Comparison of ENCODE assay signal across 8 mouse cellular contexts in the genomic region with DNA sequence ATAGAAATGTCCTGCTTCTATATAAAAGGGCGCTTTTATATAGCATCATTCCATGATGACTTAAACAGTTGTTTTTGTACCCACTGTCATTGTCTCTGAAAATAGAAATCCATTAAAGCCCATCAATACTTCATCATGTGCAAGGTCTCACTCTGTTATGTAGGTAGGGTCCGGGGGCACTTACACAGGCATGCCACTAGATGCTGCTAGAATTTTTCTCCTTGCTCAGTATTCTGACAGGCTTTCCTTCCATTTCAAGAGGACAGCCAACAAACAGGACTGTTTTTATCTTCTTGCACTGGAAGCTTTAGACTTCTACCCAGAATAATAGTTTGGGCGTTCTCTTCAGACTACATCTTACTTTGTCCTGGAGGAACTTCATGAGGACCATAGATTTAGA.
DNase-seq lines count a peak whose midpoint lies in the region; ATAC-seq and TF ChIP-seq lines count a peak whose summit lies in the region.

No protein-coding gene starts in this region.

- no peaks in the 10 kb centered on the region; the same call in 1 of the 2 replicates for H3K27me3 ChIP-seq in kidney, adult 2 months (replicated peaks; ENCODE audit: control insufficient read depth, insufficient read depth, low read length)
- no peaks in the 10 kb centered on the region for H3K27me3 ChIP-seq in forebrain, embryonic 16.5 days (replicated peaks; ENCODE audit: control insufficient read depth, insufficient read depth, low read length)
- H3K27me3 ChIP-seq in midbrain, embryonic 13.5 days: no peaks in the 10 kb centered on the region
- H3K27me3 ChIP-seq in heart, embryonic 11.5 days (ENCODE audit: control insufficient read depth, insufficient read depth, low read length): no peaks in the 10 kb centered on the region

- peak; percentile 2 for DNase-seq in kidney, adult 9 months
- DNase-seq in kidney, adult 2 months: no peak
- peak; percentile 4 for DNase-seq in R1 (ENCODE audit: low read depth, low spot score)
- no peak for DNase-seq in adrenal gland, postnatal 14 days
- DNase-seq in ovary, postnatal 10 days (ENCODE audit: low spot score): no peak

- no peaks in the 10 kb centered on the region for H3K36me3 ChIP-seq in kidney, adult 2 months (ENCODE audit: control insufficient read depth, insufficient read depth, low read length)
- no peaks in the 10 kb centered on the region for H3K36me3 ChIP-seq in forebrain, embryonic 16.5 days (ENCODE audit: control insufficient read depth, insufficient read depth)
- no peaks in the 10 kb centered on the region for H3K36me3 ChIP-seq in midbrain, embryonic 13.5 days
- no peaks in the 10 kb centered on the region for H3K36me3 ChIP-seq in heart, embryonic 11.5 days (ENCODE audit: control insufficient read depth, insufficient read depth, low read length)

- no peak for TF ChIP-seq CTCF in kidney, adult 2 months (conservative IDR thresholded peaks at IDR 0.05; ENCODE audit: insufficient read depth, insufficient read length, low read depth, low read length)

- H3K9me3 ChIP-seq in forebrain, embryonic 16.5 days (ENCODE audit: control insufficient read depth, low read length): no peaks in the 10 kb centered on the region
- H3K9me3 ChIP-seq in midbrain, embryonic 13.5 days: no peaks in the 10 kb centered on the region
- H3K9me3 ChIP-seq in heart, embryonic 11.5 days (replicated peaks; ENCODE audit: control insufficient read depth, low read length): no peaks in the 10 kb centered on the region

- no peaks in the 10 kb centered on the region for H3K4me1 ChIP-seq in kidney, adult 2 months (ENCODE audit: control insufficient read depth, insufficient read depth, low read length)
- peaks cover 8% of the 10 kb centered on the region for H3K4me1 ChIP-seq in forebrain, embryonic 16.5 days (replicated peaks; ENCODE audit: control insufficient read depth, insufficient read depth, low read length)
- H3K4me1 ChIP-seq in midbrain, embryonic 13.5 days (replicated peaks): no peaks in the 10 kb centered on the region
- no peaks in the 10 kb centered on the region for H3K4me1 ChIP-seq in heart, embryonic 11.5 days (ENCODE audit: control insufficient read depth, insufficient read depth, low read length)

- no peak overlapping the region for H3K4me2 ChIP-seq in forebrain, embryonic 16.5 days (ENCODE audit: low read length)
- H3K4me2 ChIP-seq in midbrain, embryonic 13.5 days (replicated peaks): no peak overlapping the region
- H3K4me2 ChIP-seq in heart, embryonic 11.5 days: no peak overlapping the region

- no peak overlapping the region for H3K9ac ChIP-seq in forebrain, embryonic 16.5 days (replicated peaks; ENCODE audit: low read depth, low read length)
- no peak overlapping the region for H3K9ac ChIP-seq in midbrain, embryonic 13.5 days (replicated peaks)
- no peak overlapping the region for H3K9ac ChIP-seq in heart, embryonic 11.5 days (ENCODE audit: low read depth, low read length)

- peak; percentile 77 for ATAC-seq in forebrain, embryonic 16.5 days
- peak; percentile 67; the same call in 1 of the 2 replicates for ATAC-seq in midbrain, embryonic 13.5 days
- no peak for ATAC-seq in heart, embryonic 11.5 days (replicated peaks; ENCODE audit: insufficient number of reproducible peaks, low FRiP score, low TSS enrichment)

- 46% methylated on average over 3 of the region's 3 CpGs for WGBS in kidney, adult 2 months
- WGBS in forebrain, embryonic 16.5 days: 63% methylated on average over 3 of the region's 3 CpGs
- 64% methylated on average over 3 of the region's 3 CpGs for WGBS in midbrain, embryonic 13.5 days
- WGBS in heart, embryonic 11.5 days (ENCODE audit: insufficient replicate concordance): 54% methylated on average over 3 of the region's 3 CpGs

- H3K27ac ChIP-seq in kidney, adult 2 months (ENCODE audit: insufficient read depth, low read depth, low read length): no peak overlapping the region
- no peak overlapping the region for H3K27ac ChIP-seq in forebrain, embryonic 16.5 days (ENCODE audit: low read length)
- H3K27ac ChIP-seq in midbrain, embryonic 13.5 days: no peak overlapping the region
- H3K27ac ChIP-seq in heart, embryonic 11.5 days (ENCODE audit: low read depth, low read length): no peak overlapping the region

- H3K4me3 ChIP-seq in kidney, adult 2 months (ENCODE audit: insufficient read depth, low read depth, low read length): no peak overlapping the region
- H3K4me3 ChIP-seq in forebrain, embryonic 16.5 days (replicated peaks; ENCODE audit: low read length): no peak overlapping the region
- H3K4me3 ChIP-seq in midbrain, embryonic 13.5 days (replicated peaks): no peak overlapping the region
- H3K4me3 ChIP-seq in heart, embryonic 11.5 days (ENCODE audit: low read depth, low read length): no peak overlapping the region

- no peak for TF ChIP-seq POLR2A in kidney, adult 2 months (IDR thresholded peaks at IDR 0.05; ENCODE audit: low read depth, low read length)

Comparison
In these comparisons a context has a peak if more than half of its experiments do, and no peak if none do; other contexts are left out.
1. DNase-seq: peak in kidney, adult 9 months (single experiment) and R1 (single experiment); none in kidney, adult 2 months (single experiment), adrenal gland, postnatal 14 days (single experiment) and ovary, postnatal 10 days (single experiment).